Mouse (Mus musculus) adrenal gland, adult 18-20 months (tissue): ENCODE measurements at regions not wholly inside any gene's neighbourhood (a gene's known extent, or its start where the extent isn't known, plus 50 kb on each side); places are given as distances from the start of the nearest gene placed in this dataset.
A peak's percentile ranks its signal among the peaks of the same experiment; 100 is the strongest.

Experiments used
- DNase-seq, 2 experiments: peaks; one replicate each; pipeline ENCODE4 v3.0.0; 2021 to 2022; ENCODE audit warnings: low spot score in 2 of 2

- DNase-seq: no peak
These were observed 556.7 kb downstream of the 1190002N15Rik start for GRCm38 (mm10) chr9:93981136-93981535.

- DNase-seq: peak in 1 of 2 experiments; percentile 9
These were observed 568.1 kb downstream of the 1190002N15Rik start for GRCm38 (mm10) chr9:93969691-93970284.

DNA sequence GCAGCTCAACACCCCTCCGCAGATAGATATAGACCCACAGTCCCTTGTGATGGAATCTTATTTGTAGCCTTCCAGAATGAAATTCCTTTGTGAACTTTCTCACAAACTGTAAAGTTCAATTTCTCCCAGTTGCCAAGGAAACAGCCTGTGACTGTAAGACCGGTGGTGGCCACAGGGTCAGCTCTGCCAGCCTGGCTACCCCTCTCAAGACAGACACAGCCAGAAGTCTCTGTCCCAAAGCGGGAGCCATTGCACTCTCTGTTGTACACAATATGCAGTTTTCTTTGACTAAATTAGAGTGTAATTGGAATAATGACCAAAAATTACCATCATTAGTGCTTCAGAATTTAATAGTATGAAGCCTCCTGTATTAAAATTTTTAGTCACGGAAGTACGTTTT lies 568.8 kb downstream of the 1190002N15Rik start:
- DNase-seq: no peak

DNA sequence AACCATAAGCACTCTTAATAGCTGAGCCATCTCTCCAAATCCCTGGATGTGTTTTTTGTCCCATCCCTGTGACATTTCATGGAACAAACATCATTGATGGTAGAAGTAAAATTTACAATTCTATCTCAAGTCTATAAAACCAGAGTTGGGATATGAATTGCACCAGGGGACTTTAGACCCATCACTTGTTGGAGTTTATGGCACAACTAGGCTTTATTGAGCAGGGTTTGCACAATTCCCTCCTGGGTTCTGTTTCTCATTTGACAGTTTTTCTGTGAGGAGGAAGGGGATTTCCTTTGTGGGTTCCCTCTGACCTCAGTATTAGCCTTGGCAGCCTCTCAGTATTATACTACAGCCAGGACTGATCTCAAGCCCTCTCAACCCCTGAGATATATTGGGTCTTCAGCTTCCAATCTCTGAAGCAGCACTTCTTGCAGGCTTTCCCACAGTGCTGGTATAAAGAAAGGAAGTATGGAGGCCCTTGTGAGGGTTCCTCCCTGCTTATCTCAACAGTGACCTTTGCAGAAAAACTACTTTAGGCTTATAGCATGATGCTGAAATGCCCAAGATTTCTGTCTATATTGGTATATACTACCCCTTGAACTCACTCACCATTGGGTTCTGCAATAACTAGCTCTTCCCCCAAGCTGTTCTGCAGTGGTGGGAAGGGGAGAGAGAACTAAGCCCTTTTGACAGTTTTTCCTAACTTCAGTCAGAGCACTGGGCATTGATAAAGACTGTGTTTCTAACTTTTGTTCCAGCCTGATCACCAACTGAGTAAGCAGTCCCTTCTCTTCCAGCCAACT lies 582.4 kb downstream of the 1190002N15Rik start:
- no peak for DNase-seq

DNA sequence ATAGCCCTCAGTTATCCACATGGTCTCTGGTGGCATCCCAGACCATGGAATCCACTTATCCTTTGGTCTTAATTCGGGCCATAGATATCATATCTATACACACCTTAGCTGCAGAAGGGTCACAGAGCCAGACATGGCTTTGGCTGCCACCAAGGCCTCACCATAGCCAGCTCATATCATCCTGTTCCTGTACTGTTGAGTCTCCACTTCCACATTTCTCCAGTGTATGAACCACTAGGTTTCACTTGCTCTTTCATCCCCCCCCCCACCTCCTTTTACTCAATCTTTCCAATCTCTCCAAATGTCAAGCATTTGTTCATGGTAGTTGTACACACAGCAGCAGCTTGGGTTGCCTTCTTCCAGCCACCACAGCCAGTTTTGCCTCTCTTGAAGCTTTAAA lies 589.2 kb downstream of the 1190002N15Rik start:
- no peak for DNase-seq

GRCm38 (mm10) chr9:93947053-93947452 lies 590.8 kb downstream of the 1190002N15Rik start:
- no peak for DNase-seq

- DNase-seq: no peak
These were observed 597.7 kb downstream of the 1190002N15Rik start for GRCm38 (mm10) chr9:93940193-93940592.

GRCm38 (mm10) chr9:93930684-93931083 lies 607.2 kb downstream of the 1190002N15Rik start:
- no peak for DNase-seq

DNA sequence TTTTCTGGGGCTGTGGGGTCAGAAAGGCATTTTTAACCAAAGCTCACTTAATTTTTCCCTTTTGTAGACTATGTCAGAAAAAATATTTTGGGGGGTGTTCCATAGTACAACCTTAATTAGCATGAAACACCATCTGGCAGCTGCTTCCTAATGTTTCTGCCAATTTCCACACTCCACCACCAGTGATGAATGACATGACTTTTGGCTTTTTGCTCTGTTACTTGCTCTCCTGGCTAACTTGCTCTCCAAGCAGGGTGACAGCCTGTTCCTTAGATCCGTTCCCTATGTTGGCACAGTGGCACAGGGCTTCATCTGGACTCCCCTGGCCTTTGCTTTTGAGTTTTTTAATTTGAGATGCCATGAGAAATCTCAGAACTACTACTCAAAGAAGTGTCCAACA lies 648.6 kb downstream of the 1190002N15Rik start:
- no peak for DNase-seq

GRCm38 (mm10) chr9:93880112-93880511 lies 657.8 kb downstream of the 1190002N15Rik start:
- no peak for DNase-seq

DNA sequence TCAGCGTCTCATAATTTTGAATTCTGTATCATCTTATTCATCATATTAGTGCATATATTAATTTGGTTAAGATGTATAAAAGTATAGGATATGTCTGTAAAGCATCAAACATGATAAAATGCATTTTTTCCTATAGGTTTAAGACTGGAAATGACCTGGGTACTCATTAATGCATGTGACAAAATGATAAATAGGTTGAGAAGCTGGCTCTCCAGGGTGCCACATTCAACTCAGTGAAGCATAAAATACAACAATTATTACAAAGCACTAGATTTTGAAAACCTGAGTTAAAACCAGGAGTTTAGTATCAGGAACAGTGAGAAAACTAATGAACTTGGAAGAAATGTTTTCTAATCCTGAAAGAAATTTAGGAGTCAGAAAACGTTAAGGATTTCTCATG lies 658.3 kb downstream of the 1190002N15Rik start:
- no peak for DNase-seq

DNA sequence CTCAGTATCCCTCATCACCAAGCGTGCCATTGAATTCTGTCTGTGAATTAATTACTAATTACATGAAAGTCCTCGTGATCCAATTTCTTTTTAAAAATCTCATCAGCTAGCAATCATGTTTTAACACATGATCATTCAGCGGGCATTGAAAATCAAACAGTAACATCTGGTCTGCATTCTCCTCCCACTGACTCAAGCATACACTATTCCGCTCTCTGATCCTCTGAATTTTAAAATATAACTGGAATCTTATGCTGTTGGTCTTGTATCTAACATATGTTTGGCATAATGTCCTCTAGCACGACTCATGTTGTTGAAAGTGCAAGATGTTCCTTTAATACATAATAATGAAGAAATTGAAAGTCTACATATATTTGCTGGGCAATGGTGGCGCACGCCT lies 667.1 kb downstream of the 1190002N15Rik start:
- DNase-seq: no peak

DNA sequence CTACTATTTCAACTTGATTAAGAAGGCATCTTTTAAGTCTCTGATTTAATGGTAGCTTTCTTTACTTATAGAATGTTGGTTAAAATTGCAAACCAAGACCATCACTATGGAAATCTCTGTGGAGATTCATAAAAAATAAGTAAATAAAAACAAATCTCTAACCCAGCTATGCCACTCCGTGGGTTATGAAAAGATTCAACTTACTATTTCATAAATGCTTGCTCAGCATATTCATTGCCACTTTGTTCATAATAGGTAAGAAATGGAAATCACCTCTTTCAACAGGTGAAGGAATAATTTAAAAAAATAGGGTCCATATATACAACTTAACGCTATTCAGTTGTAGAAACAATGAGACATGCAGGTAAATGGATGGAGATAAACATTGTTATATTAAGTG lies 679.9 kb downstream of the 1190002N15Rik start:
- DNase-seq: no peak

- DNase-seq: no peak
These were observed 691.5 kb downstream of the 1190002N15Rik start for GRCm38 (mm10) chr9:93846411-93846810.

- no peak for DNase-seq
These were observed 694.0 kb downstream of the 1190002N15Rik start for GRCm38 (mm10) chr9:93843869-93844268.
